Mouse (Mus musculus) thymus, adult 2 months (tissue): ENCODE results near the gene Tfr2.

Experiments used
- CTCF ChIP-seq: fragments of 200-500 bp; IDR thresholded peaks from 2 replicates; pipeline ENCODE4 v1.5.1; 2012; ENCODE audit warnings: mild to moderate bottlenecking, control low read depth, low read length, moderate library complexity, borderline replicate concordance; ENCODE audit not compliant: control insufficient read depth, poor library complexity, insufficient read depth; ENCODE audit errors: extremely low read depth
- POLR2A ChIP-seq: fragments of 200-500 bp; IDR thresholded peaks from 2 replicates; pipeline ENCODE4 v1.6.1; 2012; ENCODE audit warnings: mild to moderate bottlenecking, low read length, control low read depth, moderate library complexity; ENCODE audit not compliant: control insufficient read depth, poor library complexity, insufficient read depth; ENCODE audit errors: extremely low read depth

GRCm38 (mm10) chr5:137631591-137631990 lies 62.0 kb downstream of the Tfr2 start:
- no peak for TF ChIP-seq POLR2A
- TF ChIP-seq CTCF: no peak
